Mouse (Mus musculus) cerebellum, adult 9-11 months (tissue): Measurements from ENCODE around the gene Cntnap3.
"Not testable (repeated sequence)": the region's sequence is repeated elsewhere in the genome, so short reads cannot be mapped to it uniquely, and the experiment has no call there.

ENCODE experiments used
- DNase-seq: peaks from one replicate; pipeline ENCODE4 v3.0.0; 2022

The Cntnap3 gene

DNA sequence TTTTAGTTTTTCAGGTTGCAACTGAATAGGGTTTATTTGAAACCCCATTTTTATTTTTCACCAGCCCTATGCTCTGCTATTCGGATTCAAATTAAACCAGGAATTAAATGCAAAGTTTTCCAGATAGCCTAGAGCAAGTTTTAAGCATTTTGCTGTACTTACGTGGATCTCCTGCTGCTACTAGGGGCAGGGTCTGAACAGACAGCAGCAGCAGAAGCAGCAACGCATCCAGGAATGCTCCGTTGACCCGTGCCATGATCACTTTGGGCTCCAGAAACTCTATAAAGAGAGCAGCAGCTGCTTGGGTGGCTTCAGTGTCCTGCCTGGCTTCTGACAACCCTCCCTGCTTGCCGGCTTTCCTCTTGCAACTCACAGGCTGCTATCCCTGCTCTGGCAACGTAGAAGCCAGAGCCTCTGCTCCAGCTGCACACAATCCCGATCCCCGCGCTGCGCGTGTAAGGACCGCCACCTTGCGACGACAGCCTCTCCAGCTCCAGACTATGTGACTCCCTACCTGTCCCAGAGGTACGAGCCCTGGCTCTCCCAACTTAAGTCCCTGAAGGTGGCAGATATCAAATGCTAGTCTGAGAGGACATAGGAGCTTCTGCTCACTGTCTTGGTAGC is at the start of gene Cntnap3:
Gene Cntnap3, minus strand, starts transcription at position 371 of the 624 bp plus-strand sequence.
- no peak for DNase-seq

- no peak for DNase-seq
These were observed 13.4 kb upstream of the Cntnap3 start, which contains the start of gene Spata31 for GRCm38 (mm10) chr13:64917191-64917590. Spata31 (plus strand) TSS chr13:64917406.

- no peak for DNase-seq
These were observed 623 bp downstream of the Cntnap3 start for GRCm38 (mm10) chr13:64903132-64903531.

DNA sequence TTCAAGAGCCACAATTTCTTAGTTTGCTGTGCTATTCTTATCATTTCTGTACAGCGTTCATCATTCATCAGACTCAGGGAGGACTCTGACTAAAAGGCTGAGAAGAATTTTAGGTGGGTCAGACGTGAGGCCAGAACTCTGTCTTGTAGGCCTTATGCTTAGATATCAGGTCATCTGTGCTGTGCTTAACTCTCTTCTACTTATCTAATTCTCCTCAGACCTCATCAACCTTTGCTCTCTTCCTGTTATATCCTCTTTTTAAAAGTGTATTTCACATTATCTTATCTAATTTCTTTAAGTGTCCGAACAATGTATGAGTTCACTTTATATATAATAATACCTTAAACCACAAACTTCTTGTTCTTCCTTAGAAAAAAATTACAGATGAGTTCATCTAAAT is 38.4 kb downstream of the Cntnap3 start:
- no peak for DNase-seq

- not testable (repeated sequence) for DNase-seq
These were observed 78.9 kb downstream of the Cntnap3 start for GRCm38 (mm10) chr13:64824856-64825255.

GRCm38 (mm10) chr13:64745383-64745782 is 158.4 kb downstream of the Cntnap3 start:
- no peak for DNase-seq

DNA sequence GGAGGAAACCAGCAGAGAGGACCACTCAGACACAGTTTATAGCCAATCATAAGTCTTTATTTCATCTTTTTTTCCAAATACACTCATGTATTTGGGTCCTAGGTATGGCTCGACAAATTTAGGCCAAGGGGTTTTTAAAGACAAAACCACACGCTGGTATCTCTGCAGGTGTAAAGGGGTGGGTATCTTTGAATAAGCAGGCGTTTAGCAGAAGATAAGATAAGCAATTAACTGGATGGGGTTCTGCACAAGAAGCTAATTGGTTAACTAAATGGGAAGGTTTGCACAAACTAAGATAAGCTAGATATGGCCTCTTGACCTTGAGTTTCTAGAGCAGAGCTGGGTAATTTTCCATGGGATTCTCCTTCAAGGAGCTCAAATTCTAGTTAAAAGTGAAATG is 171.5 kb downstream of the Cntnap3 start:
- DNase-seq = no peak

DNA sequence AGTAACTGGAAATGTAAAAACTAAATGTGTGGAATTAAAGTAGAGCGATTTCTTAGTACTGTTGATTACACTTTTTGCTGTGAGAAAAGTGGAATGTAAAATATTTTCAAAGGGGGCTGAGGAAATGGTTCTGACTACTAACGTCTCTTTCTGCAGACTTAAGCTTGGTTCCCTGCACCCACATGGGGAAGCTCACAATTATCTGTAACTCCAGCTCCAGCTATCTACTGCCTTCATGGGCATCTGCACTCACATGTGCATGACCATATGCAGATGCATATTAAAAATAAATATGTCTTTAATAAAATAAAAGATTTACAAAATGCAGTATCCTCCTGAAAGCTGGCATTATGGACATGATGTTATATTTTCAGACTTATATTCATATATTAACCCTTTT is 187.0 kb downstream of the Cntnap3 start:
- no peak for DNase-seq

- no peak for DNase-seq
These were observed 211.3 kb downstream of the Cntnap3 start for GRCm38 (mm10) chr13:64692463-64692862.
